Mouse (Mus musculus) heart, adult 2 months (tissue): ENCODE measurements around the gene Rnf220.

Source experiments
- CTCF ChIP-seq: fragments of 200-600 bp; IDR thresholded peaks from 2 replicates; pipeline ENCODE4 v1.8.1; 2022; ENCODE audit warnings: antibody characterized with exemption, mild to moderate bottlenecking, moderate library complexity
- EP300 ChIP-seq: fragments of 200-500 bp; IDR thresholded peaks from 2 replicates; pipeline ENCODE4 v1.6.1; 2011; ENCODE audit warnings: low read depth, low read length, control low read depth; ENCODE audit not compliant: insufficient read depth
- POLR2A ChIP-seq: fragments of 200-500 bp; IDR thresholded peaks from 2 replicates; pipeline ENCODE4 v1.6.1; 2011; ENCODE audit warnings: mild to moderate bottlenecking, low read depth, low read length, control low read depth; ENCODE audit not compliant: insufficient read depth

DNA sequence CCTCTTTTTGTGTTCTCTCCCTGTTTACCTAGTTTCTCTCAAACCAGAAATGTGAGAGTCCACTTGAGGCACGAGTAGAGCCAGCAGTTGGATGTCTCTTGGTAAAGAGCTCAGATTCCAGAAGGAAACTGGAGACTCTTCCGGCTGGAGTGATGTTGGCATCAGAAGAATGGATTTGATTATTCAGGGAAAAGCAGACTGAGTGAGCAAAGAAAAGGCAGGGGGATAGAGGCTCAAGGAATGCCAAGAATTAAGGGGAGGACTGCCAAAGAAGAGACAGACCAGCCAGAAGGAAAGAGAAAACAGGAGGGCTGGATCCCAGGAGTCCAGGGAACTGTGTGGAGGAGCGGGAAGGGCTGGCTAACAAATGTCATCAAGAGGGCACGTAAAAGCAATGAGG lies 261.0 kb downstream of the Rnf220 start:
- no peak for TF ChIP-seq CTCF
- TF ChIP-seq EP300 = no peak
- no peak for TF ChIP-seq POLR2A
